Mouse (Mus musculus) ES-Bruce4 (cell line): Measurements from ENCODE around the gene Tnrc6c. TPM values are rescaled to one million over a fixed set of nuclear protein-coding genes. Genes with fewer than 3 reads are reported as not detected.

Experiments
- H3K27ac ChIP-seq: 2 replicates; pipeline ENCODE4 v1.5.1; 2012; ENCODE audit warnings: low read length, inconsistent platforms; ENCODE audit not compliant: insufficient read depth
- H3K27me3 ChIP-seq: 2 replicates; pipeline ENCODE4 v1.6.1; 2012; ENCODE audit warnings: mild to moderate bottlenecking, low read length, inconsistent platforms; ENCODE audit not compliant: control insufficient read depth, poor library complexity, insufficient read depth, severe bottlenecking
- H3K36me3 ChIP-seq: 2 replicates; pipeline ENCODE4 v1.6.1; 2012; ENCODE audit warnings: inconsistent platforms, mild to moderate bottlenecking, low read length, moderate library complexity; ENCODE audit not compliant: control insufficient read depth, poor library complexity, insufficient read depth, severe bottlenecking
- H3K4me1 ChIP-seq: one replicate; pipeline ENCODE4 v1.8.1; 2011; ENCODE audit warnings: low read length; ENCODE audit not compliant: control insufficient read depth, insufficient read depth
- H3K4me3 ChIP-seq: 2 replicates; pipeline ENCODE4 v1.5.1; 2011; ENCODE audit warnings: low read depth, mild to moderate bottlenecking, low read length
- H3K9ac ChIP-seq: 2 replicates; pipeline ENCODE4 v1.6.1; 2012; ENCODE audit warnings: low read depth, mild to moderate bottlenecking, inconsistent platforms; ENCODE audit not compliant: poor library complexity, severe bottlenecking
- H3K9me3 ChIP-seq: replicated peaks from 2 replicates; pipeline ENCODE4 v1.6.1; 2012; ENCODE audit warnings: mild to moderate bottlenecking, low read length, inconsistent platforms; ENCODE audit not compliant: control insufficient read depth, poor library complexity, insufficient read depth, severe bottlenecking
- CTCF ChIP-seq: IDR thresholded peaks from one replicate; pipeline ENCODE4 v1.8.1; 2011; ENCODE audit warnings: low read depth, low read length
- EP300 ChIP-seq: IDR thresholded peaks from 2 replicates; pipeline ENCODE4 v1.6.1; 2011; ENCODE audit warnings: low read depth, low read length; ENCODE audit not compliant: insufficient read depth
- POLR2A ChIP-seq: IDR thresholded peaks from one replicate; pipeline ENCODE4 v1.8.1; 2011; ENCODE audit warnings: low read length; ENCODE audit not compliant: insufficient read depth
- polyA plus RNA-seq: library from polyadenylated mRNA; stranded (reverse); fragments of >200 nt; gene quantifications from 2 replicates; pipeline ENCODE4 v1.2.4, GENCODE M21; 2011; ENCODE audit warnings: low read depth; ENCODE audit not compliant: missing spikeins, insufficient read depth, insufficient read length

Tnrc6c gene
- polyA plus RNA-seq, 1 experiment: 28.6 TPM

DNA sequence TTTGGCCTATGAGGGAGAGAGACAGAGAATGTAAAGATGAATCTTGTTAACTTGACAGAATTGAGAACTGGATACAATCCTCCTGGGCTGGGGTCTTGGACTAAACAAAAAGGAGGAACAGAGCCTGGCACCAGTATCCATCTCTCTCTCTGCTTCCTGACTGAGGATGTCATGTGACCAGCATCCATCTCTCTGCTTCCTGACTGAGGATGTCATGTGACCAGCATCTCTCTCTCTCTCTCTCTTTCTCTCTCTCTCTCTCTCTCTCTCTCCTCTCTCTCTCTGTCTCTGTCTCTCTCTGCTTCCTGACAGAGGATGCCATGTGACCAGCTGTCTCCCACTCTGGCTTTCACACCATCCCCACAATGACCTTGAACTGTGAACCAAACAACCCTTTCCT lies 43.5 kb upstream of the Tnrc6c start:
- no peak overlapping the region; the same call in 1 of the 2 replicates for H3K27ac ChIP-seq
- H3K27me3 ChIP-seq: no peaks in the 10 kb centered on the region
- no peak overlapping the region for H3K9ac ChIP-seq
- H3K4me1 ChIP-seq: peaks cover 13% of the 10 kb centered on the region
- TF ChIP-seq POLR2A (no peak), EP300 (no peak), CTCF (no peak)
- H3K4me3 ChIP-seq: no peak overlapping the region
- no peaks in the 10 kb centered on the region for H3K9me3 ChIP-seq
- no peaks in the 10 kb centered on the region for H3K36me3 ChIP-seq

DNA sequence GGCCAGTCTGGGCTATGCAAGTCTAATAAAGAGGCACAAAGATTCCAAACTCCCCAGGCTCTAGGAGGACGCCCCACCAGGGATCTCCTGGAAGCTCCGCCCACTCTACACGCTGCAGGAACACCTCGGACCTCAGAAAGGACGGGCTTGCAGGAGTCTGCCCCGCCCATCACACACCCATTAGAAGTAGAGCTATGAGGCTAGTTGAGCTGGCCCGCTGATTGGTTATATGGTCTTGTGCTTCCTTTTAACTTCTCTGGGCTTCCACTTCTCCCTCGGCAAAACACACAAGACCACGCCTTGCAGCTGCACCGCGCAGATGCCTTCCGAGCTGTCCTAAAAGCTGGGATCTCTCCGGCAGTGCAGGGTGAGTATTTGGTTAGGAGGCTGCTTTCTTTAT lies 43.0 kb upstream of the Tnrc6c start:
- Histone ChIP-seq H3K9ac (peak overlapping the region; percentile 7; the same call in 1 of the 2 replicates), H3K27me3 (no peaks in the 10 kb centered on the region), H3K36me3 (no peaks in the 10 kb centered on the region), H3K9me3 (no peaks in the 10 kb centered on the region), H3K27ac (peak overlapping the region; percentile 51), H3K4me1 (peaks cover 16% of the 10 kb centered on the region), H3K4me3 (peak overlapping the region; percentile 66)
- TF ChIP-seq EP300: 0 out of 2 replicates have a peak, but pooled peaks have one; percentile 34
- no peak for TF ChIP-seq CTCF

DNA sequence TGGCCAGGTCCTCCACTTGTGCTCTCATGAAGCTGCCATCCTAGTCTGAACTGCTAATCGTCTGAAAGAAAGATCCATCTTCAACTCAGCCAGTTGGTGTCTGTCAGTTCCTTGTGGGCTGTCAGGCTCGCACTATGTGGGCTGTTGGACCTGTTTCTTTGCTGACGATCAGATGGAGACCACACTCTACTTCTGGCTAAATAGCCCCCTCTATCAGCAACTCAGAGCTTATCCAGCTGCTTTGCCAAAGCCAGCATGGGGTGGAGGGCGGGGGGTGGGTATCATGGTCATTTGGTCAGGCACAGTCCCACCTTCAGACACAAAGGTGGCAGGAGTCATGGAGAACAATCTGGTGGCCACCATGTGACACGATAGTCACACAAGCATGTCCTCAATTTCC lies 42.2 kb upstream of the Tnrc6c start:
- Histone ChIP-seq H3K27me3 (no peaks in the 10 kb centered on the region), H3K9ac (no peak overlapping the region), H3K9me3 (no peaks in the 10 kb centered on the region), H3K4me3 (peak overlapping the region; percentile 66; the same call in 1 of the 2 replicates), H3K27ac (no peak overlapping the region; the same call in 1 of the 2 replicates), H3K36me3 (no peaks in the 10 kb centered on the region), H3K4me1 (peaks cover 19% of the 10 kb centered on the region)
- TF ChIP-seq POLR2A (no peak), CTCF (peak; percentile 26)

DNA sequence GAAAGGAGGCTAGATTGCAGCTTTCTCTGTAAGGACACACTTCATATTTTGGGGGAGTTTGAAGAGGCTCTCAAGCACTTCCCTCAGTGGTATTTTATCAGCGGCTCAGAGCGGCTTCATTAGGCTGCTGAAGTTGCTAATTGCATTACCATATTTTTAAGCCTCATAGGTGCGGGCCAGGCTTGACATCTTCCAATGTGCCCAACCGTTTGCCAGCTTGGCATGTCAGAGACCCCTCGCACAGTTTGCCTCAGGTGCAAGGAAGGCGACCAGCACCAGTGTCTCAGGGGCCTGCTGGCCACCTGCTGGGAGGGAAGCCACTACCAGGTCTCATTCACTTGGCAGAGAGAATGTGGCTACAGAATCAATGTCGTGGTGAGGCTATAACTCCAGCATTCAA lies 41.2 kb upstream of the Tnrc6c start:
- TF ChIP-seq EP300 (no peak), CTCF (no peak), POLR2A (no peak)
- H3K27ac ChIP-seq: no peak overlapping the region
- no peaks in the 10 kb centered on the region for H3K36me3 ChIP-seq
- H3K27me3 ChIP-seq: no peaks in the 10 kb centered on the region
- no peak overlapping the region for H3K4me3 ChIP-seq
- H3K9me3 ChIP-seq: no peaks in the 10 kb centered on the region
- no peak overlapping the region for H3K9ac ChIP-seq
- peaks cover 15% of the 10 kb centered on the region for H3K4me1 ChIP-seq

DNA sequence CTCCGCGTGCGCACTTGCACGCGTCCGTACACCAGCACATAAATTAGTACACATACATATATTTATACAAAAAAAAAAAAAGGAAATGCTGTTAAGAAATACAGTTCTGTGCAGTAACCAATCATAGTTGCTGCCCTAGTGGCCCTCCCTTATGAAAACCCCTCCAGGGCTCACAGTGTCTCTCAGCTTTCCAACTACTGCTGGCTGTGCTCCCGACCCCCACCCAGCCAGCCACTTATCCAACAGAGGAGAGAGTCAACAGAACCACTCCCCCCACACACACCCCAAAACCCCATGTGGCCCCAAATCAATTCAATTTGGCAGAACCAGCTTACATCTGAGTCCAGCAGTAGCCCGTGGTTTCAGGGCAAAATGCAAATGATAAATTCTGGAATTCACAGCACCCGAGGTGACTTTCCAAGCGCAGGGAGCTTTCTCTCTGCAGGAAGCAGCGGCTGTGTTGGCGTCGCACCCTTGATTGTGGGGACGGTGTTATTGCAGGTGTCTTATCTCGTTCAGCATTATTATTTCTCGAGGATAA lies 36.7 kb upstream of the Tnrc6c start:
- Histone ChIP-seq H3K36me3 (no peaks in the 10 kb centered on the region), H3K9ac (peak overlapping the region; percentile 29; the same call in 1 of the 2 replicates), H3K27ac (no peak overlapping the region), H3K4me3 (peak overlapping the region; percentile 9; the same call in 1 of the 2 replicates), H3K27me3 (no peaks in the 10 kb centered on the region), H3K4me1 (peaks cover 9% of the 10 kb centered on the region), H3K9me3 (no peaks in the 10 kb centered on the region)
- no peak for TF ChIP-seq EP300
- no peak for TF ChIP-seq CTCF

DNA sequence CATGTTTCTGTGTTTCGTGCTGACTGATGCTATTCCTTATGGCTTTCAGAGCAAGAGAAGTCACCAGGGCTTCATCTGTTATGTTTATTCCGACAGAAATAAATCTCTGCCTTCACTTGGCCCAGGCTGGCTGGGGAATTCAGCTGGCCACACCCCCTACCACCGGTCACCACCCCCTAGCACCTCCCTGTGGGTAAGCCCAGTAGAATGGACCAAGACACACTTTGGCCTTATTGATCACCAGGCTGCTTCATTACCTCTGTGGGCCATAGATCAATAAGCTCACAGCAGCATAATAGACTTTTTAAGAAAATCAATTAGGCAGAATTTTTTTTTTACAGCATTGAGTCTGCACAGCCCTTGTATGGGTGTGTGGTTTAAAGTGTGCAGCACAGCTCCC lies 35.9 kb upstream of the Tnrc6c start:
- H3K4me1 ChIP-seq: peaks cover 9% of the 10 kb centered on the region
- TF ChIP-seq CTCF (no peak), POLR2A (no peak), EP300 (no peak)
- no peak overlapping the region for H3K9ac ChIP-seq
- H3K27me3 ChIP-seq: no peaks in the 10 kb centered on the region
- H3K36me3 ChIP-seq: no peaks in the 10 kb centered on the region
- H3K9me3 ChIP-seq: no peaks in the 10 kb centered on the region
- no peak overlapping the region for H3K27ac ChIP-seq
- H3K4me3 ChIP-seq: no peak overlapping the region
